Mouse (Mus musculus) hindbrain, postnatal 0 days (tissue): Measurements from ENCODE around the gene Ahnak. TPM values are rescaled to one million over a fixed set of nuclear protein-coding genes. Genes with fewer than 3 reads are reported as not detected.
A peak's percentile ranks its signal among the peaks of the same experiment; 100 is the strongest.

ENCODE experiments used
- ATAC-seq: fragments of 200-750 bp; cut with Nextera tagmentation; 2 replicates; pipeline ENCODE4 v1.8.0; 2017; ENCODE audit warnings: mild to moderate bottlenecking, moderate TSS enrichment, moderate library complexity
- DNase-seq: peaks from one replicate; pipeline ENCODE4 v3.0.0-alpha.2; 2015; ENCODE audit warnings: low spot score
- H3K27ac ChIP-seq: fragments of 300-500 bp; sonication (generic); 2 replicates; pipeline ENCODE4 v1.5.1; 2014; ENCODE audit warnings: mild to moderate bottlenecking
- H3K27me3 ChIP-seq: fragments of 300-500 bp; sonication (generic); 2 replicates; pipeline ENCODE4 v1.6.1; 2014; ENCODE audit warnings: low read length, mixed read lengths; ENCODE audit not compliant: insufficient read depth
- H3K36me3 ChIP-seq: fragments of 300-500 bp; sonication (generic); 2 replicates; pipeline ENCODE4 v1.6.1; 2014; ENCODE audit warnings: low read length, mixed read lengths; ENCODE audit not compliant: insufficient read depth
- H3K4me1 ChIP-seq: fragments of 300-500 bp; sonication (generic); 2 replicates; pipeline ENCODE4 v1.6.1; 2014; ENCODE audit warnings: antibody characterized with exemption, low read length, mixed read lengths; ENCODE audit not compliant: insufficient read depth
- H3K4me2 ChIP-seq: fragments of 300-500 bp; sonication (generic); 2 replicates; pipeline ENCODE4 v1.6.1; 2014; ENCODE audit warnings: low read depth, mild to moderate bottlenecking, low read length, moderate library complexity, mixed read lengths
- H3K4me3 ChIP-seq: fragments of 300-500 bp; sonication (generic); 2 replicates; pipeline ENCODE4 v1.5.1; 2014; ENCODE audit warnings: low read length
- H3K9ac ChIP-seq: fragments of 300-500 bp; sonication (generic); replicated peaks from 2 replicates; pipeline ENCODE4 v1.6.1; 2014; ENCODE audit warnings: mild to moderate bottlenecking, low read length, moderate library complexity, mixed read lengths
- H3K9me3 ChIP-seq: fragments of 300-500 bp; sonication (generic); 2 replicates; pipeline ENCODE4 v1.6.1; 2016; ENCODE audit warnings: low read length, mixed read lengths
- CTCF ChIP-seq: IDR thresholded peaks from 2 replicates; pipeline ENCODE4 v1.5.1; 2016; ENCODE audit warnings: antibody characterized with exemption, control low read depth, low read depth
- WGBS: fragments of 180-500 bp; shearing (Covaris S2); extraction: QIAGEN DNeasy Blood & Tissue Kit; methylation state at CpG from one replicate; pipeline ENCODE4 v1.1.7; 2014; 5-methylcytosine and 5-hydroxymethylcytosine counted together
- polyA plus RNA-seq: library from polyadenylated mRNA; unstranded; fragments of >200 nt; fragmentation: Nextera tagmentation; extraction: Ambion mirVana; gene quantifications from 2 replicates; pipeline ENCODE4 v1.2.1, GENCODE M21; 2015
- total RNA-seq: library from RNA; depleted of rRNA; stranded (reverse); fragments of >200 nt; gene quantifications from 2 replicates; pipeline ENCODE4 v1.2.3, GENCODE M21; 2014

Ahnak gene
- total and polyA plus RNA-seq, 2 experiments from 2014 or later: 6.1 to 11.2 TPM

DNA sequence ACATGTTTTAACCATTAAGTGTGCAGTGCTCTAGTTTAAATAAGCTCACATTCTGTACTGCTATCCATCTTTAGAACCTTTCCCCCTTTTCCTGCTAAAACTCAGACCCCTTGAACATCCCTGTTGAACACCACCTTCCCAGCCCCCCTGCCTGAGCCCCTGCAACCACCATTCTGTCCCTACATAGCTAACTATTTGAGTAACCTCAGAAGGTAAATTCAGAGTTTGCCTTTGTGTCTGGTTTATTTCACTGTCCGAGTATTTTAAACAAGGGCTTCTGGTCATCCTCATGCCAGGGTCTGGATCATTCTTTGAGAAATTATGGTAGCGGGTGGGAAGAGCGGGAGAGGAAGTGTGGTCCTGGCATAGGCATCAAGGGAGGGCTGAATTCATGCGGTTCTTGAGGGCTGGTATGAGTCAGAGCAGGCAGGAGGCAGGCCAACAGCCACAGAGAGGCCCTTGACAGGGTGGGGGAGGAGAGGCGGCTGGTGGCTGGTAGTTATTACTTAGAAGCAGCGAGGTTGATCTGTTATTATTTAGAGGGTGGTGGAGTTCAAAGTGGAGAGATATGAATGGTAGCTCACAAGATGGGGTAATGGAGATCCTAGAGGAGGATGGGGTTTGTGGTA is 63.8 kb downstream of the Ahnak start:
- no peak overlapping the region for H3K9ac ChIP-seq
- WGBS: 68% methylated on average over 6 of the region's 6 CpGs
- TF ChIP-seq CTCF: no peak

GRCm38 (mm10) chr19:9055153-9055552 is 66.1 kb downstream of the Ahnak start:
- ATAC-seq (no peak), DNase-seq (peak; percentile 46)
- Histone ChIP-seq H3K9me3 (no peaks in the 10 kb centered on the region), H3K9ac (no peak overlapping the region), H3K4me3 (no peak overlapping the region), H3K36me3 (no peaks in the 10 kb centered on the region), H3K4me2 (no peak overlapping the region), H3K4me1 (no peaks in the 10 kb centered on the region), H3K27ac (no peak overlapping the region), H3K27me3 (no peaks in the 10 kb centered on the region)
- 14% methylated on average over 2 of the region's 2 CpGs for WGBS
- TF ChIP-seq CTCF: peak; percentile 66

More for the DNA sequence above, 63.8 kb downstream of the Ahnak start:
- H3K9me3 ChIP-seq: no peaks in the 10 kb centered on the region
- no peak overlapping the region for H3K27ac ChIP-seq
- no peaks in the 10 kb centered on the region for H3K4me1 ChIP-seq
- H3K4me2 ChIP-seq: no peak overlapping the region
- DNase-seq: no peak
- no peak for ATAC-seq
- no peaks in the 10 kb centered on the region for H3K27me3 ChIP-seq
- H3K4me3 ChIP-seq: no peak overlapping the region
- H3K36me3 ChIP-seq: no peaks in the 10 kb centered on the region

DNA sequence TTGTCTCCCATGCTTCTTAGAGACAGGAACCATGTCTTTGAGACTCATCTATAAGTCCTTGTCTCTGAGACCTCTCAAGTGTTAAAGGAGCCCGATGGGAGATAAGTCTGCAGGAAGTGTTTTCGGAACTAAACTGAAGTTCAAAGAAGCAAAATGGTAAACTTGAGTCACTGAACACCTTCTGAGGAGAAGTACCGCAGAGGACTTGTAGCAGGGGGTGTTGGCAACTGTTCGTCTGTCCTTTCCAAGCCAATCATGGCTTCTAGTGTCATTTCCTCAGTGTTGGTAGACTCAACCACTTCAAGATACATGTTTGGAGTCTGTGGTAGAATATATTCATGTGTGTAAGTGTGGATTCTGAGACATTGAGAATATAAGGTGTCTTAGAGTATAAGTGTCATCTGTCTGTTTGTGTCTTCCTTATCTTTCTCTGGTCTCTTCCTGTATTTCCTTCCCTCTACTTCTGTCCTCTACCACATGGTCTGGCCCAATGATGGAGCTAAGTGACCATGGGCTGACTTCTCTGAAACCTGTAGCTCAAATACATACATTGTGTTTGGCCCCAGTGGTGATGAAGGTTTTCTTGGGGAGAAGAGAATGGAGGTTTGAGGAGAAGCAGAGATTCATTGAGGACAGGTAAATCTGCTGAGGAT is 66.7 kb downstream of the Ahnak start:
- H3K9me3 ChIP-seq: no peaks in the 10 kb centered on the region
- no peak for TF ChIP-seq CTCF
- no peak overlapping the region for H3K9ac ChIP-seq
- H3K27me3 ChIP-seq: no peaks in the 10 kb centered on the region
- 92% methylated on average over 4 of the region's 4 CpGs for WGBS
- no peaks in the 10 kb centered on the region for H3K36me3 ChIP-seq
- H3K4me2 ChIP-seq: no peak overlapping the region
- H3K4me3 ChIP-seq: no peak overlapping the region
- no peaks in the 10 kb centered on the region for H3K4me1 ChIP-seq
- no peak overlapping the region for H3K27ac ChIP-seq
- no peak for DNase-seq
- no peak for ATAC-seq

- no peak overlapping the region for H3K4me3 ChIP-seq
- no peaks in the 10 kb centered on the region for H3K9me3 ChIP-seq
- no peak overlapping the region for H3K9ac ChIP-seq
- H3K36me3 ChIP-seq: no peaks in the 10 kb centered on the region
- DNase-seq: no peak
- H3K4me1 ChIP-seq: no peaks in the 10 kb centered on the region
- no peak for ATAC-seq
- no peak overlapping the region for H3K27ac ChIP-seq
- H3K4me2 ChIP-seq: no peak overlapping the region
- H3K27me3 ChIP-seq: no peaks in the 10 kb centered on the region
- no peak for TF ChIP-seq CTCF
Observed at GRCm38 (mm10) chr19:9057679-9058078, 68.6 kb downstream of the Ahnak start.

DNA sequence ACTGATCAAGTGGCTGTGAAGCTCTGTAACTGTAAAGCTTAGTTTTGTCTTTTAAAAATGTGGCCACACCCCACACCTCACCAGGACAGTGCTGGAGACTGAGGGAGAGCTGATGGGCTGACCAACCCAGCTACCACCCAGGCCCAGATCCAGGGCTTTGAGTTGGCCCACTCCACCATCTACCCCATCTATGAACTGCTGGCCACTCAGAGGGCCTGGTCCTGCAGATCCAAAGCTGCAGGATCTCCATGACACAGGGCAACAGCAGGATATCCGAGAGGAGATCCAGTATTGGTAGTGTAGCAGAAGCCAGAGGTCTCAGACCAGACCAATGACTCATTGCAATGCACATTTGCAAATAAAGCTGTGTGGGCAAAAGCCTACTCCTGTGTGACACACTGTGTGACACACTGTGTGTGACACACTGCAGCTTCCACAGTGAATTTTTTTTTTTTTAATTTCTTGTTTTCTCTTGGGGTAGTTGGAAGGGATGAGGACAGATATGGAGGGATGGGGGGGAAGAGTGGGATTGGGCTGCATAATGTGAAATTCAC is 69.3 kb downstream of the Ahnak start:
- Histone ChIP-seq H3K27me3 (no peaks in the 10 kb centered on the region), H3K9ac (no peak overlapping the region), H3K4me2 (no peak overlapping the region), H3K27ac (no peak overlapping the region), H3K36me3 (no peaks in the 10 kb centered on the region), H3K4me3 (no peak overlapping the region), H3K4me1 (no peaks in the 10 kb centered on the region), H3K9me3 (no peaks in the 10 kb centered on the region)
- no peak for DNase-seq
- 83% methylated on average over 1 of the region's 1 CpGs for WGBS
- no peak for ATAC-seq
- no peak for TF ChIP-seq CTCF

- 80% methylated on average over 4 of the region's 4 CpGs for WGBS
- Histone ChIP-seq H3K9me3 (no peaks in the 10 kb centered on the region), H3K4me2 (no peak overlapping the region), H3K27me3 (no peaks in the 10 kb centered on the region), H3K9ac (no peak overlapping the region), H3K4me3 (no peak overlapping the region), H3K4me1 (no peaks in the 10 kb centered on the region), H3K27ac (no peak overlapping the region), H3K36me3 (no peaks in the 10 kb centered on the region)
- no peak for ATAC-seq
- no peak for DNase-seq
- no peak for TF ChIP-seq CTCF
Observed at GRCm38 (mm10) chr19:9058944-9059343, 69.9 kb downstream of the Ahnak start.

- no peak for DNase-seq
- H3K27ac ChIP-seq: no peak overlapping the region
- H3K4me3 ChIP-seq: no peak overlapping the region
- H3K4me1 ChIP-seq: no peaks in the 10 kb centered on the region
- no peak for ATAC-seq
- no peak overlapping the region for H3K4me2 ChIP-seq
- H3K9ac ChIP-seq: no peak overlapping the region
- H3K9me3 ChIP-seq: no peaks in the 10 kb centered on the region
- H3K27me3 ChIP-seq: no peaks in the 10 kb centered on the region
- H3K36me3 ChIP-seq: no peaks in the 10 kb centered on the region
- TF ChIP-seq CTCF: no peak
- WGBS: 84% methylated on average over 7 of the region's 7 CpGs
Observed at GRCm38 (mm10) chr19:9059391-9059790, 70.3 kb downstream of the Ahnak start.
